18 mouse cellular contexts compared by ENCODE assay signal in genomic region chr2:38517045-38517444, GRCm38 (mm10). TPM values are rescaled to one million over a fixed set of nuclear protein-coding genes. Genes with fewer than 3 reads are reported as not detected.
A peak's percentile ranks its signal among the peaks of the same experiment; 100 is the strongest.
DNase-seq lines count a peak whose midpoint lies in the region; ATAC-seq and TF ChIP-seq lines count a peak whose summit lies in the region.
"Had no signal": no experiment of that assay in that cellular context is flagged by ENCODE, and none has a peak within 500 bp of the region (broad histone marks: within the 10 kb centered on the region; RNA-seq: fewer than 3 reads in every experiment).

No protein-coding gene starts in this region.

- H3K4me1 ChIP-seq in forebrain, embryonic 12.5 days, result peaks cover 79% of the 10 kb centered on the region
- peaks cover 61% of the 10 kb centered on the region for H3K4me1 ChIP-seq in forebrain, embryonic 15.5 days
- peaks cover 46% of the 10 kb centered on the region for H3K4me1 ChIP-seq in heart, postnatal 0 days (ENCODE audit: control insufficient read depth, insufficient read depth)
- peaks cover 62% of the 10 kb centered on the region for H3K4me1 ChIP-seq in midbrain, embryonic 10.5 days
- peaks cover 24% of the 10 kb centered on the region for H3K4me1 ChIP-seq in midbrain, embryonic 14.5 days (ENCODE audit: control insufficient read depth, insufficient read depth, low read length)
- H3K4me1 ChIP-seq in small intestine, adult 2 months (ENCODE audit: control insufficient read depth, insufficient read depth, insufficient read length, low read length), result peaks cover 44% of the 10 kb centered on the region

- H3K36me3 ChIP-seq in forebrain, embryonic 12.5 days (replicated peaks), result 0 out of 2 replicates have a peak, but pooled peaks cover 5% of the 10 kb centered on the region
- no peaks in the 10 kb centered on the region for H3K36me3 ChIP-seq in forebrain, embryonic 15.5 days
- H3K36me3 ChIP-seq in heart, postnatal 0 days (replicated peaks; ENCODE audit: control insufficient read depth, insufficient read depth, low read length), result no peaks in the 10 kb centered on the region
- H3K36me3 ChIP-seq in midbrain, embryonic 10.5 days, result peaks cover 20% of the 10 kb centered on the region
- no peaks in the 10 kb centered on the region for H3K36me3 ChIP-seq in midbrain, embryonic 14.5 days (ENCODE audit: control insufficient read depth, insufficient read depth, low read length)
- 0 out of 2 replicates have a peak, but pooled peaks cover 5% of the 10 kb centered on the region for H3K36me3 ChIP-seq in small intestine, adult 2 months (ENCODE audit: control insufficient read depth, insufficient read depth, low read length)
- H3K36me3 ChIP-seq: embryonic facial prominence, embryonic 15.5 days had no signal

- H3K9ac ChIP-seq in forebrain, embryonic 12.5 days, result no peak overlapping the region
- H3K9ac ChIP-seq in forebrain, embryonic 15.5 days (replicated peaks), result no peak overlapping the region
- H3K9ac ChIP-seq in heart, postnatal 0 days (replicated peaks; ENCODE audit: low read depth, low read length), result no peak overlapping the region
- H3K9ac ChIP-seq in midbrain, embryonic 14.5 days (replicated peaks; ENCODE audit: low read length), result no peak overlapping the region
- H3K9ac ChIP-seq: embryonic facial prominence, embryonic 15.5 days; kidney, embryonic 15.5 days; liver, embryonic 14.5 days had no signal

- no peak for TF ChIP-seq EP300 in heart, postnatal 0 days (IDR thresholded peaks at IDR 0.05; ENCODE audit: low read depth)

- 66% methylated on average over 6 of the region's 6 CpGs for WGBS in forebrain, embryonic 12.5 days
- 65% methylated on average over 6 of the region's 6 CpGs for WGBS in forebrain, embryonic 15.5 days
- WGBS in heart, postnatal 0 days, result 60% methylated on average over 6 of the region's 6 CpGs
- WGBS in midbrain, embryonic 10.5 days, result 76% methylated on average over 6 of the region's 6 CpGs
- 72% methylated on average over 6 of the region's 6 CpGs for WGBS in midbrain, embryonic 14.5 days
- WGBS in small intestine, adult 2 months, result 78% methylated on average over 6 of the region's 6 CpGs

- 0 out of 2 replicates have a peak overlapping the region, but pooled peaks have one; percentile 2 for H3K27ac ChIP-seq in forebrain, embryonic 12.5 days
- H3K27ac ChIP-seq in forebrain, embryonic 15.5 days (replicated peaks), result no peak overlapping the region
- 0 out of 2 replicates have a peak overlapping the region, but pooled peaks have one; percentile 23 for H3K27ac ChIP-seq in heart, postnatal 0 days (ENCODE audit: low read depth)
- 0 out of 2 replicates have a peak overlapping the region, but pooled peaks have one; percentile 35 for H3K27ac ChIP-seq in midbrain, embryonic 10.5 days (replicated peaks)
- H3K27ac ChIP-seq in midbrain, embryonic 14.5 days (replicated peaks; ENCODE audit: low read depth, low read length), result no peak overlapping the region
- peak overlapping the region; percentile 52 for H3K27ac ChIP-seq in small intestine, adult 2 months (ENCODE audit: insufficient read depth, low read depth, low read length)
- H3K27ac ChIP-seq: embryonic facial prominence, embryonic 15.5 days; kidney, embryonic 15.5 days; liver, embryonic 14.5 days had no signal

- ATAC-seq in forebrain, embryonic 12.5 days (ENCODE audit: low FRiP score), result no peak
- no peak for ATAC-seq in forebrain, embryonic 15.5 days (replicated peaks)
- ATAC-seq in heart, postnatal 0 days (ENCODE audit: insufficient read depth, low read depth), result no peak
- no peak for ATAC-seq in midbrain, embryonic 14.5 days (ENCODE audit: low FRiP score, low TSS enrichment)
- ATAC-seq: forebrain, embryonic 16.5 days; inflammation-experienced regulatory T-cells, adult 6 months had no signal

- no peaks in the 10 kb centered on the region for H3K9me3 ChIP-seq in forebrain, embryonic 12.5 days
- H3K9me3 ChIP-seq in forebrain, embryonic 15.5 days, result no peaks in the 10 kb centered on the region
- no peaks in the 10 kb centered on the region for H3K9me3 ChIP-seq in heart, postnatal 0 days (replicated peaks; ENCODE audit: control insufficient read depth, low read length)
- H3K9me3 ChIP-seq in midbrain, embryonic 10.5 days (replicated peaks), result no peaks in the 10 kb centered on the region
- no peaks in the 10 kb centered on the region for H3K9me3 ChIP-seq in midbrain, embryonic 14.5 days (ENCODE audit: control insufficient read depth, low read length)
- H3K9me3 ChIP-seq: embryonic facial prominence, embryonic 15.5 days; kidney, embryonic 15.5 days had no signal

- H3K27me3 ChIP-seq in forebrain, embryonic 12.5 days, result no peaks in the 10 kb centered on the region
- H3K27me3 ChIP-seq in forebrain, embryonic 15.5 days, result no peaks in the 10 kb centered on the region
- H3K27me3 ChIP-seq in heart, postnatal 0 days (ENCODE audit: control insufficient read depth, insufficient read depth, low read length), result no peaks in the 10 kb centered on the region
- H3K27me3 ChIP-seq in midbrain, embryonic 10.5 days (ENCODE audit: low read depth, poor library complexity, severe bottlenecking), result no peaks in the 10 kb centered on the region
- H3K27me3 ChIP-seq in midbrain, embryonic 14.5 days (ENCODE audit: control insufficient read depth, insufficient read depth, low read length), result no peaks in the 10 kb centered on the region
- no peaks in the 10 kb centered on the region for H3K27me3 ChIP-seq in small intestine, adult 2 months (ENCODE audit: control insufficient read depth, insufficient read depth, low read length)
- H3K27me3 ChIP-seq: embryonic facial prominence, embryonic 15.5 days; kidney, embryonic 15.5 days had no signal

- TF ChIP-seq CTCF in heart, postnatal 0 days (IDR thresholded peaks at IDR 0.05; ENCODE audit: low read depth), result no peak
- no peak for TF ChIP-seq CTCF in small intestine, adult 2 months (IDR thresholded peaks at IDR 0.05; ENCODE audit: extremely low read depth, insufficient read length, insufficient replicate concordance, low read depth, low read length)

- TF ChIP-seq POLR2A in small intestine, adult 2 months (IDR thresholded peaks at IDR 0.05; ENCODE audit: low read depth, low read length), result no peak

- H3K4me2 ChIP-seq in forebrain, embryonic 12.5 days, result no peak overlapping the region
- no peak overlapping the region for H3K4me2 ChIP-seq in forebrain, embryonic 15.5 days (replicated peaks)
- no peak overlapping the region for H3K4me2 ChIP-seq in heart, postnatal 0 days (ENCODE audit: low read depth, low read length)
- no peak overlapping the region for H3K4me2 ChIP-seq in midbrain, embryonic 14.5 days (ENCODE audit: low read length)
- H3K4me2 ChIP-seq: embryonic facial prominence, embryonic 15.5 days; kidney, embryonic 15.5 days had no signal

- no peak for DNase-seq in heart, postnatal 0 days (ENCODE audit: low spot score)
- no peak for DNase-seq in heart, adult 11 months
- DNase-seq in midbrain, embryonic 10.5 days (ENCODE audit: low spot score), result no peak
- no peak for DNase-seq in midbrain, embryonic 14.5 days
- no peak for DNase-seq in ovary, postnatal 14 days (ENCODE audit: low spot score)
- DNase-seq: cerebellum, adult 9-11 months; left cerebral cortex, postnatal 4 days; right cerebral cortex, postnatal 14 days; thymus, postnatal 4 days had no signal

- no peak overlapping the region for H3K4me3 ChIP-seq in forebrain, embryonic 12.5 days (replicated peaks)
- no peak overlapping the region for H3K4me3 ChIP-seq in forebrain, embryonic 15.5 days
- H3K4me3 ChIP-seq in heart, postnatal 0 days (ENCODE audit: low read depth, low read length), result no peak overlapping the region
- H3K4me3 ChIP-seq in midbrain, embryonic 10.5 days, result no peak overlapping the region
- H3K4me3 ChIP-seq in midbrain, embryonic 14.5 days (replicated peaks; ENCODE audit: low read depth, low read length), result no peak overlapping the region
- no peak overlapping the region for H3K4me3 ChIP-seq in small intestine, adult 2 months (ENCODE audit: low read depth, low read length)
- H3K4me3 ChIP-seq: embryonic facial prominence, embryonic 15.5 days; kidney, embryonic 15.5 days; megakaryocyte, embryonic 14.5 days had no signal

RNA-seq across cellular contexts. Expression of gene Nek6, which starts 5.6 kb away (rescaled TPM):
- polyA plus RNA-seq in forebrain, embryonic 12.5 days (2016; fragmentation: Nextera tagmentation; extraction: Ambion mirVana), result 125 and 132 TPM in 2 replicates
- 90.0 and 110 TPM in 2 replicates for polyA plus RNA-seq in forebrain, embryonic 15.5 days (2015; fragmentation: Nextera tagmentation; extraction: Ambion mirVana)
- total RNA-seq in heart, postnatal 0 days (2014; rRNA removed; ENCODE audit: low replicate concordance), result 12.3 and 18.1 TPM in 2 replicates
- polyA plus RNA-seq in heart, postnatal 0 days (2015; fragmentation: Nextera tagmentation; extraction: Ambion mirVana), result 25.5 and 26.5 TPM in 2 replicates
- polyA plus RNA-seq in midbrain, embryonic 10.5 days (2016; fragmentation: Nextera tagmentation; extraction: Ambion mirVana), result 87.4 and 96.9 TPM in 2 replicates
- 59.8 and 62.3 TPM in 2 replicates for polyA plus RNA-seq in midbrain, embryonic 14.5 days (2014; fragmentation: Nextera tagmentation; extraction: Ambion mirVana)
- polyA plus RNA-seq in small intestine, adult 2 months (2012; rRNA removed), result 24.6 and 173 TPM in 2 replicates

Comparison
In these comparisons a context has a peak if more than half of its experiments do, and no peak if none do; other contexts are left out.
1. H3K27ac ChIP-seq: peak in forebrain, embryonic 12.5 days (single experiment), heart, postnatal 0 days (single experiment), midbrain, embryonic 10.5 days (single experiment) and small intestine, adult 2 months (single experiment); none in forebrain, embryonic 15.5 days (single experiment) and midbrain, embryonic 14.5 days (single experiment).